Mouse (Mus musculus): ENCODE data around the gene Nr1i3. TPM values are rescaled to one million over a fixed set of nuclear protein-coding genes. Genes with fewer than 3 reads are reported as not detected.
"Not testable (repeated sequence)": the region's sequence is repeated elsewhere in the genome, so short reads cannot be mapped to it uniquely, and the experiment has no call there.

The Nr1i3 gene
- polyA plus RNA-seq, 1 experiment from 2014 or later = 0.21 TPM

DNA sequence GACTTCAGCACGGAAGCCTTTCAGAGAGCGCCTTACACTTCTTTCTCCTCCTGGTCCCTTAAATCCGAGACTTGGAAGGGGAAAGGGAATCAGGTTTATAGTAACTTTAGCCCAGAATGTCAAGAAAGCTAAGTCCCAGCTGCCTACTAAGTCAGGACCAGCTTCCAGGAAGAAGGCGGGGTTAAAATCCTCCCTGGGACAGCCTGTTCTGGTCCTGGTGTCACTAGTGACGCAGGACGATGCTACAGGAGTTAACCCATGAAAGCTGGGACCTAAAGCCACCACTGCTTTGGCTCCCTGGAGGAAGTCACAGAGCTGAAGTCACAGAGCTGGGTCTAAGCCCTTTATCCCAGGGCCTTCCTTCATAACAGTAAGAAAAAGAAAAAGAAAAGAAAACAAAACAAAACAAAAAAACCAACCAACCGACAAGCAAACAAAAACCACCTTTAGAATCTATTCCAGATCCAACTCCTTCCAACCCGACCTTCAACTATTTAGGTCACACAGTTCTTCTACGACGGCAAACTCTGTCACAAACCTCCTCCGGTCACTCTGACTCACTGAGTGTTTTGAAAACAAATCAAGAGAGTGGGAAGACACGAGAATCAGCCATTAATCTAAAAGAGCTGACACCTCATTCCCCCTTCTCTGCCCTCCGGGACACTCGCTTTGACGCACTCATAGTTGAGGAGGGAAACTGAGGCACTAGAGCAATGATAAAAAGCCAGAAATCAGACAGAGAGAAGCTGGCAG, 26.4 kb downstream of the Nr1i3 start:
- Histone ChIP-seq H3K27ac (replicated peaks) (no peak overlapping the region), H3K4me1 (0 out of 2 replicates have a peak, but pooled peaks cover 2% of the 10 kb centered on the region), H3K4me3 (no peak overlapping the region), H3K9me3 (no peaks in the 10 kb centered on the region), H3K36me3 (replicated peaks) (peaks cover 97% of the 10 kb centered on the region), H3K27me3 (replicated peaks; ENCODE audit: low read depth, poor library complexity, severe bottlenecking) (no peaks in the 10 kb centered on the region)
- no peak for DNase-seq (ENCODE audit: low spot score)
- WGBS = 79% methylated on average over 15 of the region's 15 CpGs

DNA sequence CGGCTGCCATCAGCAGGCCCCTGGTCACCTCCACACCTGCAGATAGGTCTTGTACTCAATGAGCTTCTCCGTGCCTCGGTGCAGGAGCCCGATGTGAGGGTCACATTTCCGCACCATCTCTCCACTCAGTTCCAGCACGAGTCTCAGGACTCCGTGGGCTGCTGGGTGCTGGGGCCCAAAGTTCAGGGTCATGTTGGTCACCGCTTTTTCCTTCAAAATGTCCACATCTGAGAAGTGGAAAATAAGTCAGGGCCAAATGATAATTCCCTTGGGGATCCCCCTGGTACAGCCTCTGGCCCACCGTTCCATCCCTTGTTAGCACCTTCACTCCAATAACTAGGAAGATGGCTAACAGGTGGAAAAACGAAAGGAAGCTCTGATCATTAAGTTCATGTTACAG, 27.1 kb downstream of the Nr1i3 start:
- 89% methylated on average over 10 of the region's 10 CpGs for WGBS
- no peaks in the 10 kb centered on the region for H3K9me3 ChIP-seq

DNA sequence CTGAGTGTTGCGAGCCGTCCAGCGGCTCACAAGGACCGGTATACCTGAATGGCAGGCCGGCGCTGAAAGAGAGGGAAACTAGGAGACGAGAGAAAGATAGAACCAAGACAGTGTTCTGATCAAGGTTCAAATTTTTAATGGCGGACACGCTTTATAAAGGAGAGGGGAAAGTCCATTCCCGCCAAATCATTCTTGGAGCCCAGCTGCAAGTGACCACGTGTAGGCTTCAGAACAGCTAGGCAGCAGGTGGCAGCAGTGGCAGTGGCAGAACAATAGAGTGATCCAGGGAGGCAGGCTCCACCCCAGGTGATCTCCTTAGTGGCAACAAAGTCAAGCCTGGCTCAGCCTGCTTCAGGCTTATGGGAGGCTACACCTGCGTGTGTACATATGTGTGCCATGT, 28.2 kb downstream of the Nr1i3 start:
- Histone ChIP-seq H3K4me1 (peaks cover 14% of the 10 kb centered on the region), H3K36me3 (replicated peaks) (peaks cover 86% of the 10 kb centered on the region)
- H3K9me3 ChIP-seq; H3K27ac ChIP-seq (replicated peaks); H3K4me3 ChIP-seq; DNase-seq (ENCODE audit: low spot score); H3K27me3 ChIP-seq (replicated peaks; ENCODE audit: low read depth, poor library complexity, severe bottlenecking): not testable (repeated sequence)
- 86% methylated on average over 12 of the region's 12 CpGs for WGBS

More for the DNA sequence above, 27.1 kb downstream of the Nr1i3 start:
- no peaks in the 10 kb centered on the region for H3K27me3 ChIP-seq (replicated peaks; ENCODE audit: low read depth, poor library complexity, severe bottlenecking)
- no peak for DNase-seq (ENCODE audit: low spot score)
- peaks cover 9% of the 10 kb centered on the region for H3K4me1 ChIP-seq
- H3K36me3 ChIP-seq (replicated peaks) = peaks cover 96% of the 10 kb centered on the region
- H3K27ac ChIP-seq (replicated peaks) = no peak overlapping the region
- no peak overlapping the region for H3K4me3 ChIP-seq

DNA sequence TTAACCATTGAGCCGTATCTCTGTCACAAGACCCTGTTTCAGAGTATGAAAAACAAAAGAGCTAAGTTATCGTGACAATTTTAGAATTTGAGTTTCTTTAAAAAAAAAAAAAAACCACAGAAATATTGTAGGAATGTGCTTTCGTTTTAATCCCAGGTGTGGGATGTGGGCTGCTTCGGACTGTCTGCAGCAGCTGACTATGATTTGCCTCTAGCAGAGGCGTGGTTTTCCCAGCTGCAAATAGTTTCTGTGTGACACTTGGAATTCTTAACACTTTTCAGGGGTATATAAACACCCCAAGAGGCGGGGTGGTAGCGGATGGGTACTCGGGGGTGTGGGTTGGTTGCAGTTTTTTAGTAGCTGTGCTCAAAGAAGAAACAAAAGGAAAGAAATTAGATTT, 31.6 kb downstream of the Nr1i3 start:
- no peak overlapping the region for H3K4me3 ChIP-seq
- 89% methylated on average over 8 of the region's 8 CpGs for WGBS
- H3K36me3 ChIP-seq (replicated peaks) = peaks cover 52% of the 10 kb centered on the region
- H3K4me1 ChIP-seq = peaks cover 43% of the 10 kb centered on the region
- DNase-seq (ENCODE audit: low spot score) = no peak
- no peaks in the 10 kb centered on the region for H3K9me3 ChIP-seq
- H3K27ac ChIP-seq (replicated peaks) = no peak overlapping the region
- H3K27me3 ChIP-seq (replicated peaks; ENCODE audit: low read depth, poor library complexity, severe bottlenecking) = no peaks in the 10 kb centered on the region

DNA sequence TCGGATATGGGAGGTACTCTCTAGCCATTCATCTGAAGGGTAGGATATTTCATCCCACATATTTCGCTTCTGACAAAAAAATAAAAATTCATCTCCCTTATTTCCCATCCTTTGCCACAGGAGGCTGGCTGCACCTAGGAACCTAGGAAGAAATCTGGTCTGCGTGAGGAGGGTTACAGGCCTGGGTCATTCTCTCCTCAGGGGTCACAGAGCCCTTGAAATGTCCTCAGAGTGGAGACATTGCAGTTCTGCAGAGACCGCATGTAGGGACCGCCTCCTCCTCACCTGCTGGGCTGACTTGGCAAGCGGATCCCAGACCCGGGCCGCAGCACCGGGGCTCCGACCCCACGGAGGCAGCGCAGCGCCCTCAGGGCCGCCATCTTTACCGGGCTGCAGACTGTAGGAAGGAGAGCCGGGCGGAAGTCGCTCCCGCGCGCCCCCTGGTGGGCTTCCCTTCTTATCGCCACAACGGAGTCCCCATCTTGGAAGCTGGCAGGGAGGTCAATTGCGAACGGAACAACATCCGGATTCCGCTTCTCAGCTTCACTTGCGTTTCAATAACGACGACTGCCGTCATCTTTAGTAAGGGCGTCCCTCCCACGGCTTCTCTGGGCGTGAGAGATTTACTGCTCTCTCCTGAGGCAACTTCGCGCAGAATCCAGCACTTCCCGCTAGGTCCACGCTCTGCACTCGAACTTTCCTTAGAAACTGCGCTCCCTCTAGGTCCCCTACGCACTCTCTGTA, 33.1 kb downstream of the Nr1i3 start:
- peak overlapping the region; percentile 92 for H3K27ac ChIP-seq (replicated peaks)
- DNase-seq (ENCODE audit: low spot score) = peak; percentile 99
- H3K4me1 ChIP-seq = peaks cover 58% of the 10 kb centered on the region
- H3K36me3 ChIP-seq (replicated peaks) = peaks cover 36% of the 10 kb centered on the region
- no peaks in the 10 kb centered on the region for H3K9me3 ChIP-seq
- peak overlapping the region; percentile 84 for H3K4me3 ChIP-seq
- WGBS = under 1% methylated on average over 41 of the region's 41 CpGs
- no peaks in the 10 kb centered on the region for H3K27me3 ChIP-seq (replicated peaks; ENCODE audit: low read depth, poor library complexity, severe bottlenecking)

DNA sequence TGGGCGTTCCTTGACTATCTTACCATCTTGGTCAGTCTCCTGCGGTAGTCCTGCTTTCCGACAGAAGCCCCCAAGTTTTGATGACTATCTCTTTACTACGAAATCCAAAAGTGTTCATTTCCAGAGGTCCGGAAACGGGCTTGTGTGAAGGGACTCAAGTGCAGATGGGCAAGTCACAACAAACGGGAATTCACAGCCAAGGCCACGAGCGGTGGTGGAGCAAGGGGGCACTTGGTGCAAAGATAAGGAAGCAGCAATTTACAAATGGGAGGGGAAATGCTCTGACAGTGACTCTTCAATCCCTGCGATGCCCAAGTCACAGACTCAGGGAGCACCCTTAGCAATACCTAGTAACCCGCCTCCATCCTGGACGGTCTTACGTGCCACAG, 33.7 kb downstream of the Nr1i3 start:
- peak overlapping the region; percentile 92 for H3K27ac ChIP-seq (replicated peaks)
- H3K4me1 ChIP-seq = peaks cover 64% of the 10 kb centered on the region
- peaks cover 31% of the 10 kb centered on the region for H3K36me3 ChIP-seq (replicated peaks)
- H3K4me3 ChIP-seq = peak overlapping the region; percentile 84
- 12% methylated on average over 13 of the region's 13 CpGs for WGBS
- DNase-seq (ENCODE audit: low spot score) = no peak
- H3K27me3 ChIP-seq (replicated peaks; ENCODE audit: low read depth, poor library complexity, severe bottlenecking) = no peaks in the 10 kb centered on the region
- no peaks in the 10 kb centered on the region for H3K9me3 ChIP-seq

DNA sequence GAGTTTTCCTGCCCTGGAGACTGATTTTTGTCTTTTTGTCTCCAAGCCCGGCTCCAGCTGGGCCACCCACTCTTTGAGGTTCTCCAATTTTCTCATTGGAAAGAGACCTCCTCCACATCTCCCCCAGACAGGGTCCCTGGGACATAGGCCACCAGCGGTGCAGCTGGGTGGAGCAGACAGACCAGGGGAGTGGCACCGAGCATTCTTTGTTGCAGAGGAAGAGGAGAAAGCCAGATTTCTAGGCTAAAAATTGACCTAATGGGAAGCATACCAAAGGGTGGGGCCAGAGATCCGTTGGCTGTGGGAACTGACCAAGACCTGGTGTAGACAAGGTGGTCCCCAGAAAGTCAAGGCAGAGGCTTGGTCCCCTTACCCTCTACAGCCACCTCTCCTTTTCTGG, 34.1 kb downstream of the Nr1i3 start:
- peaks cover 69% of the 10 kb centered on the region for H3K4me1 ChIP-seq
- H3K4me3 ChIP-seq = peak overlapping the region; percentile 84
- H3K27ac ChIP-seq (replicated peaks) = peak overlapping the region; percentile 92
- H3K36me3 ChIP-seq (replicated peaks) = peaks cover 29% of the 10 kb centered on the region
- H3K9me3 ChIP-seq = no peaks in the 10 kb centered on the region
- peak; percentile 21 for DNase-seq (ENCODE audit: low spot score)
- H3K27me3 ChIP-seq (replicated peaks; ENCODE audit: low read depth, poor library complexity, severe bottlenecking) = no peaks in the 10 kb centered on the region
- WGBS = 21% methylated on average over 4 of the region's 4 CpGs

DNA sequence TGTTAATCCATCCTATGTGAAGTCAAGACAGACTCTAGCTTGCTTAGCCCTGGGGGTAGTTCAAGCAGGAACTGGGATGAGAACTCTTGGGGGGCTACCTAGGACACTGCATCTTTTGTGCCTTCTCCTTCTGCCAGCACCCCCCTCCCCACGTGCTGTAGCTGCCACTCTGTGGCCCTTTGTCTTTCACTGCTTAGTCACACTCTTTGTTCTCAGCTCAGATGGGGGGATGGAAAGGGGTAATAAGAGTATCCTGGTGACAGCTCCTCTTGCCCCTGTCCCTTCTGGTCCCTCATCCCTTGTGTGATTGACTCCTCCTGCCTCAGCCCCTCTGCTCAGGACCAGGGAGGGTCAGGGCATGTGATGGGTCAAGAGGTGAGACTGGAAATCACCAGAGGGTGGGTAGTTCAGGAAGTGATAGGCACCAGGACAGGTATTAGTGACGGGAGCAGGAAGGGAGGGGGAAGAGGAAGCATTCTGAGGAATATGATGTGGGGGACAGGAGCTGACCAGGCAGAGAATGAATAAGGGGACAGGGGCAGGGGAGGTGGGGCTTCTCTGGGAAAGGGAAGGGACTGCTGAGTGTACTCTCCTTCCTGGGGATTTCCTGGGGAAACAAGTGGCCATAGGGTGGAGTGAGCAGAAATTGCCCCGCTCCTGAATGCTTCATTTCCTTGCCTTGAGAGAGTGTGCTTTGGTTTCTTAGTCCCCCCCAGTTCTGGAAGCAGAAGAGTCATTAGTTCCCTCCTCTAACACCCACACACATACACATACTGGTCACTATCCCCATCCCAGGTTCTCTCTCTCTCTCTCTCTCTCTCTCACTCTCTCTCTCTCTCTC, 34.8 kb downstream of the Nr1i3 start:
- DNase-seq (ENCODE audit: low spot score) = peak; percentile 29
- H3K4me3 ChIP-seq = peak overlapping the region; percentile 84; the same call in 1 of the 2 replicates
- WGBS = 22% methylated on average over 3 of the region's 3 CpGs

DNA sequence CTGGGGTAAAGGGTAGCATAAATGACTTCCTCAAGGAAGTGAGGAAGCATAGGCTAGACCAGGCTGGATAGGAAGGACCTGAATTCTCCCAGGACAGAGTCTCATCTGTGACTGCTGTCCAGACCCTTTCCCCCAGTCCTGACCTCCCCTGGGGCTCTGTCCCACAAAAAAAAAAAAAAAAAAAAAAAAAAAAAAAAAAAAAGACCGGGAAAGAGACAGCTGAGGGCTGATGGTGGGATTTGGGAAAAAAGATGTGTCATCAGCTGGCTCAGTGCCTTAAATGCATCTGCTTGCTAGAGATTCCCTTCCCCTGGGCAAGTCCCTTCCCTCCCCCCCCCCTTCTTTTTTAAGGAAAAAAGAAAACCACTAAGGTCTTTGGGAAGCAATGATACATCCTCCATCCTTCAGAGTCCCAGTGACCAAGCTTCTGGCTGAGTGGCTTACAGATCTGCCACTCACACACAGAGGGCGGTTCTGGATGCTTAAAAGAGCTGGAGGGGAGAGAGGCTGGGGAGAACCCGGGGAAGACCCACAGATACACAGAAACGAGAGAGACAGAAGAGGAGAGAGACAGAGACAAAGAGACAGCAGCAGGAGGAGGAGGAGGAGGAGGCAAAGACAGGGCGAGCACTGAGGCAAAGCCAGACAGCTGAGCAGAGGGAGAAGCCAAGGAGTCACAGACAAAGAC, 36.3 kb downstream of the Nr1i3 start, which contains the start of gene Adamts4:
Gene Adamts4, plus strand, starts transcription at position 509 of the 688 bp plus-strand sequence.
- 15% methylated on average over 5 of the region's 5 CpGs for WGBS
- Histone ChIP-seq H3K27me3 (replicated peaks; ENCODE audit: low read depth, poor library complexity, severe bottlenecking) (no peaks in the 10 kb centered on the region), H3K27ac (replicated peaks) (peak within 1 kb of the TSS; percentile 92), H3K36me3 (replicated peaks) (peaks cover 31% of the 10 kb centered on the region), H3K4me1 (peaks cover 73% of the 10 kb centered on the region), H3K9me3 (no peaks in the 10 kb centered on the region), H3K4me3 (peak within 1 kb of the TSS; percentile 61)
- DNase-seq (ENCODE audit: low spot score) = peak; percentile 74

More for the DNA sequence above, 34.8 kb downstream of the Nr1i3 start:
- Histone ChIP-seq H3K27ac (replicated peaks) (peak overlapping the region; percentile 92), H3K4me1 (peaks cover 73% of the 10 kb centered on the region), H3K36me3 (replicated peaks) (peaks cover 28% of the 10 kb centered on the region), H3K9me3 (no peaks in the 10 kb centered on the region), H3K27me3 (replicated peaks; ENCODE audit: low read depth, poor library complexity, severe bottlenecking) (no peaks in the 10 kb centered on the region)

DNA sequence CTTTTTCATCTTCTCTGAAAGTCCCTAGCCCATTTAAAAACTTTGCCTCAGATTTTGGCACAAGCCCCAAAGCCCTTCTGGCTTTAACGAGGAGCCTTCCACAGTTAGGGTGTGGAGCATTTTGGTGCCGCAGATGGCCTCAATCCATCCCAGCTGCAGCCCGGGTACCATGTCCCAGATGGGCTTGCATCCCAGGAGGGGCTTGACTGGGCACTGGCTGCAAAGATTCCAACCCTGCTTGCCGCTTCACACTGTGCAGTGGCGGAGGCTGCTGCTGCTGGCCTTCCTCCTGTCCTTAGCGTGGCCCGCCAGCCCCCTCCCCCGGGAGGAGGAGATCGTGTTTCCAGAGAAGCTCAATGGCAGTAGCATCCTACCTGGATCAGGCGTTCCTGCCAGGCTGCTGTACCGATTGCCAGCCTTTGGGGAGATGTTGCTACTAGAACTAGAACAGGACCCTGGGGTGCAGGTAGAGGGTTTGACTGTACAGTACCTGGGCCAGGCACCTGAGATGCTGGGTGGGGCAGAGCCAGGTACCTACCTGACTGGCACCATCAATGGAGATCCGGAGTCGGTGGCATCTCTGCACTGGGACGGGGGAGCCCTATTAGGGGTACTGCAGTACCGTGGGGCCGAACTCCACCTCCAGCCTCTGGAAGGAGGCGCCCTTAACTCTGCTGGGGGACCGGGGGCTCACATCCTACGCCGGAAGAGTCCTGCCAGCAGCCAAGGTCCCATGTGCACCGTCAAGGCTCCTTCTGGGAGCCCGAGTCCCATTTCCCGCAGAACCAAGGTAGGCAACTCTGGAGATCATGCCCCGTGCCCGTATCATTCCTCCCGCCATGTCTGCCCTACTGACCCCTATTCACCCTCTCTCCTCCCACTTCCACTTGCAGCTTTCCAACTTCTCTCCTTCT, 37.2 kb downstream of the Nr1i3 start, which contains the start of gene Ndufs2:
Gene Ndufs2, minus strand, starts transcription at position 709 of the 914 bp plus-strand sequence.
- Histone ChIP-seq H3K36me3 (replicated peaks) (peaks cover 32% of the 10 kb centered on the region), H3K9me3 (no peaks in the 10 kb centered on the region), H3K4me1 (peaks cover 67% of the 10 kb centered on the region), H3K27ac (replicated peaks) (peak within 1 kb of the TSS; percentile 88), H3K4me3 (peak within 1 kb of the TSS; percentile 61), H3K27me3 (replicated peaks; ENCODE audit: low read depth, poor library complexity, severe bottlenecking) (no peaks in the 10 kb centered on the region)
- WGBS = 8% methylated on average over 26 of the region's 26 CpGs
- peak; percentile 71 for DNase-seq (ENCODE audit: low spot score)

All from embryonic facial prominence, embryonic 10.5 days (tissue).